Mouse (Mus musculus): ENCODE measurements around the gene Pde1a.

- TF ChIP-seq FLI1 (IDR thresholded peaks at IDR 0.05; ENCODE audit: low read length), result no peak
- TF ChIP-seq GATA1 (IDR thresholded peaks at IDR 0.05; ENCODE audit: borderline replicate concordance, low read length), result no peak
Observed at GRCm38 (mm10) chr2:79825853-79826252, 303.4 kb downstream of the Pde1a start.
